Mouse (Mus musculus) ES-E14 (cell line): Measurements from ENCODE around the gene Hyal2.

Experiments used
- CHD2 ChIP-seq: IDR thresholded peaks from 2 replicates; pipeline ENCODE4 v1.6.1; 2014; ENCODE audit warnings: mild to moderate bottlenecking, low read depth, low read length, inconsistent platforms
- HCFC1 ChIP-seq: IDR thresholded peaks from 2 replicates; pipeline ENCODE4 v1.6.1; 2012; ENCODE audit warnings: low read length, inconsistent platforms, borderline replicate concordance; ENCODE audit not compliant: insufficient read depth
- MAFK ChIP-seq: IDR thresholded peaks from 2 replicates; pipeline ENCODE4 v1.6.1; 2014; ENCODE audit warnings: mild to moderate bottlenecking, low read depth, low read length, inconsistent platforms; ENCODE audit not compliant: insufficient read depth

DNA sequence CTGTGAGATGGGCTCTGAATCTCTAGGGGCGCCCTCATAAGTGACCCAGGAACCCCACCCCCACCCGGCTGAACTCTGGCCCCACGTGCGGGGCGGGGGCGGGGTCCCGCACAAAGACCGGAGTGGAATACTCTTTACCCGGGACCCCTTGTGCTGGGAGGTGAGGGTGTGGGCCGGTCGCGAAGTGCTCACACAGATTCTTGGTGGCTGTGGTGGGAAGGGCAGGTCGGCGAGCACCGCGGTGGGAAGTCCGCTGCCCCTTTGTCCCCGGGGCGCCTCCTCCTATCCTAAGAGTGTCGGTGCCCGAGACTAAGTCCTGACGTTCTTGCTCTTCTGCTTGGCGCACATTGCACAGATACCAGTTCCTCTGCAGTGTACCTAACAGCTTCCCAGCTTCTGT is 1.5 kb downstream of the Hyal2 start:
- TF ChIP-seq MAFK (no peak), CHD2 (no peak), HCFC1 (no peak)
